33 mouse cellular contexts compared by ENCODE assay signal in the genomic region with DNA sequence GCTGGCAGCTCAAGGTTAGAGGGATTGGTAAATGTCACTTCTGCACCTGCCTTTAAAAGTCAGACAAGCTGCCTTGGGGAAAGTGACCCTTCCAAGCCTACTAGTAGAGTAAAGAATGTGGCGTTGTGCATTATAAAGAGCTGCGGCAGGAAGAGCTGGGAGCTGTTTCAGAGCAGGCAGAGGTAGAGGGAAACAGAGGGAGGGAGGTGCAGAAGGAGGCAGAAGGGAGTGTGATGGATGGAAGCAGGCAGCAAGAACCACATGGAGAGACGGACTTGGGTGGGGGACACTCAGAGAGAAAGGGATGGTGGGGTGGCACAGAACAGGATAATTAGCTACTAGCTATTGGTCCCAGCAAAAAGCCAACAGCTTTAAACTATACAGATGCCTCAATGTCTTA. TPM values are rescaled to one million over a fixed set of nuclear protein-coding genes. Genes with fewer than 3 reads are reported as not detected.
"Had no signal": no experiment of that assay in that cellular context is flagged by ENCODE, and none has a peak within 500 bp of the region (broad histone marks: within the 10 kb centered on the region; RNA-seq: fewer than 3 reads in every experiment).

No protein-coding gene starts in this region.

- H3K9me3 ChIP-seq: heart, embryonic 10.5 days; heart, embryonic 12.5 days; heart, embryonic 13.5 days; heart, embryonic 15.5 days; hindbrain, embryonic 10.5 days; hindbrain, embryonic 12.5 days; hindbrain, embryonic 13.5 days; hindbrain, embryonic 15.5 days; intestine, embryonic 15.5 days had no signal

- H3K4me2 ChIP-seq: heart, embryonic 11.5 days; heart, embryonic 12.5 days; heart, embryonic 13.5 days; heart, embryonic 15.5 days; hindbrain, embryonic 12.5 days; hindbrain, embryonic 13.5 days; hindbrain, embryonic 14.5 days; hindbrain, embryonic 15.5 days; intestine, embryonic 15.5 days had no signal

- H3K4me1 ChIP-seq: heart, embryonic 10.5 days; heart, embryonic 13.5 days; heart, embryonic 15.5 days; hindbrain, embryonic 12.5 days; hindbrain, embryonic 13.5 days; hindbrain, embryonic 15.5 days; intestine, embryonic 15.5 days had no signal

- H3K27me3 ChIP-seq: heart, embryonic 12.5 days; heart, embryonic 13.5 days; heart, embryonic 15.5 days; hindbrain, embryonic 12.5 days; hindbrain, embryonic 13.5 days; hindbrain, embryonic 15.5 days; intestine, embryonic 15.5 days had no signal

- ATAC-seq: hindbrain, embryonic 16.5 days; hindbrain, postnatal 0 days; inflammation-experienced regulatory T-cells, adult 6 months; intestine, embryonic 15.5 days; intestine, embryonic 16.5 days; intestine, postnatal 0 days had no signal

- DNase-seq: heart, postnatal 10 days; heart, postnatal 14 days; heart, postnatal 36 days; heart, postnatal 4 days; kidney, adult 11 months; kidney, adult 18-20 months; kidney, adult 8-10 months; kidney, adult 9 months; kidney, postnatal 10 days; kidney, postnatal 14 days; kidney, postnatal 36 days; kidney, postnatal 4 days; layer of hippocampus, adult 9-11 months; layer of hippocampus, postnatal 36 days had no signal

- H3K4me3 ChIP-seq: heart, embryonic 10.5 days; heart, embryonic 12.5 days; heart, embryonic 13.5 days; heart, embryonic 15.5 days; hindbrain, embryonic 10.5 days; hindbrain, embryonic 12.5 days; hindbrain, embryonic 13.5 days; hindbrain, embryonic 15.5 days; intestine, embryonic 15.5 days; layer of hippocampus, adult 2 months; left cerebral cortex, adult 2 months had no signal

- H3K27ac ChIP-seq: heart, embryonic 10.5 days; heart, embryonic 13.5 days; heart, embryonic 15.5 days; hindbrain, embryonic 10.5 days; hindbrain, embryonic 12.5 days; hindbrain, embryonic 13.5 days; hindbrain, embryonic 14.5 days; hindbrain, embryonic 15.5 days; hindbrain, postnatal 0 days; intestine, embryonic 15.5 days; kidney, postnatal 0 days; layer of hippocampus, adult 2 months; left cerebral cortex, adult 2 months had no signal

- H3K36me3 ChIP-seq: heart, embryonic 10.5 days; heart, embryonic 12.5 days; heart, embryonic 13.5 days; heart, embryonic 15.5 days; hindbrain, embryonic 10.5 days; hindbrain, embryonic 12.5 days; hindbrain, embryonic 13.5 days; hindbrain, embryonic 15.5 days; intestine, embryonic 15.5 days had no signal

- H3K9ac ChIP-seq: heart, embryonic 12.5 days; heart, embryonic 13.5 days; heart, embryonic 15.5 days; hindbrain, embryonic 12.5 days; hindbrain, embryonic 13.5 days; hindbrain, embryonic 14.5 days; hindbrain, embryonic 15.5 days; intestine, embryonic 15.5 days had no signal

RNA-seq across cellular contexts. Expression of a gene that starts 21.7 kb away (rescaled TPM):
- polyA plus RNA-seq: inflammation-experienced regulatory T-cells, adult 6 months had no signal

RNA-seq across cellular contexts. Expression of a gene that starts 51.6 kb away (rescaled TPM):
- polyA plus RNA-seq: inflammation-experienced regulatory T-cells, adult 6 months had no signal
